Mouse (Mus musculus) adrenal gland, postnatal 25 days (tissue): ENCODE results near the gene Zscan10. TPM values are rescaled to one million over a fixed set of nuclear protein-coding genes. Genes with fewer than 3 reads are reported as not detected.
"Not testable (repeated sequence)": the region's sequence is repeated elsewhere in the genome, so short reads cannot be mapped to it uniquely, and the experiment has no call there.

Experiments used
- DNase-seq: peaks from one replicate; pipeline ENCODE4 v3.0.0; 2021; ENCODE audit warnings: mixed read lengths
- total RNA-seq: library from RNA; stranded (reverse); gene quantifications from 2 replicates; pipeline ENCODE4 v1.2.3, GENCODE M21; 2021

The Zscan10 gene
- total RNA-seq, 1 experiment from 2014 or later, result not detected

- no peak for DNase-seq
These were observed 13.4 kb upstream of the Zscan10 start for GRCm38 (mm10) chr17:23587253-23587652.

GRCm38 (mm10) chr17:23592208-23592925 lies 8.3 kb upstream of the Zscan10 start:
- peak; percentile 96 for DNase-seq

GRCm38 (mm10) chr17:23592926-23593300 lies 7.7 kb upstream of the Zscan10 start:
- DNase-seq, result no peak

GRCm38 (mm10) chr17:23595139-23595538 lies 5.5 kb upstream of the Zscan10 start:
- DNase-seq, result not testable (repeated sequence)

- peak; percentile 83 for DNase-seq
These were observed 1.8 kb upstream of the Zscan10 start, which contains the start of gene Zfp13 for GRCm38 (mm10) chr17:23598582-23599552. Zfp13 (minus strand) TSS chr17:23599487.

GRCm38 (mm10) chr17:23599605-23600063 lies 1.0 kb upstream of the Zscan10 start:
- DNase-seq, result no peak

GRCm38 (mm10) chr17:23601836-23602585 lies 1.4 kb downstream of the Zscan10 start:
- no peak for DNase-seq

GRCm38 (mm10) chr17:23603077-23603476 lies 2.4 kb downstream of the Zscan10 start:
- DNase-seq, result no peak

- DNase-seq, result no peak
These were observed 2.9 kb downstream of the Zscan10 start for GRCm38 (mm10) chr17:23603542-23603941.

GRCm38 (mm10) chr17:23604394-23604793 lies 3.7 kb downstream of the Zscan10 start:
- DNase-seq, result no peak

GRCm38 (mm10) chr17:23605220-23605619 lies 4.6 kb downstream of the Zscan10 start:
- no peak for DNase-seq

GRCm38 (mm10) chr17:23609612-23610011 lies 9.0 kb downstream of the Zscan10 start:
- DNase-seq, result no peak

- DNase-seq, result peak; percentile 66
These were observed 9.7 kb downstream of the Zscan10 start for GRCm38 (mm10) chr17:23610361-23610800.

- no peak for DNase-seq
These were observed 16.4 kb downstream of the Zscan10 start for GRCm38 (mm10) chr17:23617087-23617486.

- DNase-seq, result no peak
These were observed 19.7 kb downstream of the Zscan10 start for GRCm38 (mm10) chr17:23620351-23620750.

- DNase-seq, result no peak
These were observed 27.2 kb downstream of the Zscan10 start for GRCm38 (mm10) chr17:23627813-23628212.

- peak; percentile 85 for DNase-seq
These were observed 29.8 kb downstream of the Zscan10 start for GRCm38 (mm10) chr17:23630195-23631020.

- DNase-seq, result no peak
These were observed 30.6 kb downstream of the Zscan10 start for GRCm38 (mm10) chr17:23631241-23631640.

- peak; percentile 28 for DNase-seq
These were observed 44.2 kb downstream of the Zscan10 start, which contains the start of gene Mmp25 for GRCm38 (mm10) chr17:23644613-23645495. Mmp25 (minus strand) TSS chr17:23645277.

GRCm38 (mm10) chr17:23645894-23646293 lies 45.2 kb downstream of the Zscan10 start:
- DNase-seq, result no peak
